ENCODE assay signal across 17 mouse cellular contexts in genomic region chr10:117556027-117556789, GRCm38 (mm10).
DNase-seq lines count a peak whose midpoint lies in the region; ATAC-seq and TF ChIP-seq lines count a peak whose summit lies in the region.
"Had no signal": no experiment of that assay in that cellular context is flagged by ENCODE, and none has a peak within 500 bp of the region (broad histone marks: within the 10 kb centered on the region; RNA-seq: fewer than 3 reads in every experiment).

No protein-coding gene starts in this region.

- no peaks in the 10 kb centered on the region for H3K4me1 ChIP-seq in kidney, adult 2 months (ENCODE audit: control insufficient read depth, insufficient read depth, low read length)
- H3K4me1 ChIP-seq in lung, embryonic 15.5 days, result 0 out of 2 replicates have a peak, but pooled peaks cover 7% of the 10 kb centered on the region
- no peaks in the 10 kb centered on the region for H3K4me1 ChIP-seq in cortical plate, adult 2 months (ENCODE audit: control insufficient read depth, insufficient read depth, low read length)
- no peaks in the 10 kb centered on the region for H3K4me1 ChIP-seq in stomach, postnatal 0 days (replicated peaks; ENCODE audit: control insufficient read depth, insufficient read depth)
- H3K4me1 ChIP-seq: liver, embryonic 15.5 days had no signal

- TF ChIP-seq CTCF in kidney, adult 2 months (conservative IDR thresholded peaks at IDR 0.05; ENCODE audit: insufficient read depth, insufficient read length, low read depth, low read length), result 0 out of 2 replicates have a peak, but pooled peaks have one; percentile 12
- TF ChIP-seq CTCF in cortical plate, adult 2 months (IDR thresholded peaks at IDR 0.05; ENCODE audit: extremely low read depth, insufficient read depth, low read length), result 0 out of 2 replicates have a peak, but pooled peaks have one; percentile 6
- TF ChIP-seq CTCF in stomach, postnatal 0 days (IDR thresholded peaks at IDR 0.05; ENCODE audit: low read depth), result peak; percentile 56

- no peak overlapping the region for H3K27ac ChIP-seq in kidney, adult 2 months (ENCODE audit: insufficient read depth, low read depth, low read length)
- no peak overlapping the region for H3K27ac ChIP-seq in lung, embryonic 15.5 days
- H3K27ac ChIP-seq in cortical plate, adult 2 months (ENCODE audit: insufficient read depth, low read length), result no peak overlapping the region
- H3K27ac ChIP-seq in stomach, postnatal 0 days (replicated peaks), result 0 out of 2 replicates have a peak overlapping the region, but pooled peaks have one; percentile 24
- H3K27ac ChIP-seq: heart, embryonic 10.5 days; hindbrain, embryonic 15.5 days; liver, embryonic 15.5 days; neural tube, embryonic 13.5 days had no signal

- H3K4me2 ChIP-seq in lung, embryonic 15.5 days, result peak overlapping the region; percentile 15; the same call in 1 of the 2 replicates
- H3K4me2 ChIP-seq in stomach, postnatal 0 days (replicated peaks; ENCODE audit: low read depth), result peak overlapping the region; percentile 20; the same call in 1 of the 2 replicates
- H3K4me2 ChIP-seq: hindbrain, embryonic 15.5 days; liver, embryonic 15.5 days; neural tube, embryonic 13.5 days had no signal

- no peak overlapping the region for H3K9ac ChIP-seq in lung, embryonic 15.5 days
- H3K9ac ChIP-seq in stomach, postnatal 0 days (ENCODE audit: low read length), result no peak overlapping the region
- H3K9ac ChIP-seq: hindbrain, embryonic 15.5 days; liver, embryonic 15.5 days; neural tube, embryonic 13.5 days had no signal

- no peak for ATAC-seq in lung, embryonic 15.5 days (ENCODE audit: borderline replicate concordance, extremely low read depth, low FRiP score, low TSS enrichment)
- no peak for ATAC-seq in stomach, postnatal 0 days (ENCODE audit: low FRiP score, low TSS enrichment)

- no peak for DNase-seq in kidney, adult 2 months
- DNase-seq in kidney, postnatal 14 days, result no peak
- no peak for DNase-seq in lung, postnatal 4 days
- no peak for DNase-seq in stomach, postnatal 0 days (ENCODE audit: low spot score)
- no peak for DNase-seq in ovary, postnatal 10 days (ENCODE audit: low spot score)
- DNase-seq: adrenal gland, postnatal 10 days; cerebellum, adult 8-10 months; gastrocnemius, postnatal 10 days; heart, postnatal 14 days; left cerebral cortex, postnatal 4 days; thymus, postnatal 36 days had no signal

- 26% methylated on average over 15 of the region's 15 CpGs for WGBS in kidney, adult 2 months
- WGBS in lung, embryonic 15.5 days, result 28% methylated on average over 15 of the region's 15 CpGs
- WGBS in stomach, postnatal 0 days, result 24% methylated on average over 15 of the region's 15 CpGs

- no peak overlapping the region for H3K4me3 ChIP-seq in kidney, adult 2 months (ENCODE audit: insufficient read depth, low read depth, low read length)
- H3K4me3 ChIP-seq in lung, embryonic 15.5 days, result no peak overlapping the region
- H3K4me3 ChIP-seq in cortical plate, adult 2 months (ENCODE audit: insufficient read depth, low read length), result no peak overlapping the region
- no peak overlapping the region for H3K4me3 ChIP-seq in stomach, postnatal 0 days (ENCODE audit: low read depth, low read length)
- H3K4me3 ChIP-seq: heart, embryonic 10.5 days; hindbrain, embryonic 15.5 days; liver, embryonic 15.5 days; neural tube, embryonic 13.5 days had no signal

- H3K27me3 ChIP-seq in kidney, adult 2 months (replicated peaks; ENCODE audit: control insufficient read depth, insufficient read depth, low read length), result no peaks in the 10 kb centered on the region; the same call in 1 of the 2 replicates
- H3K27me3 ChIP-seq in lung, embryonic 15.5 days, result no peaks in the 10 kb centered on the region
- H3K27me3 ChIP-seq in stomach, postnatal 0 days (ENCODE audit: control insufficient read depth, insufficient read depth, low read length), result no peaks in the 10 kb centered on the region
- H3K27me3 ChIP-seq: hindbrain, embryonic 15.5 days; liver, embryonic 15.5 days; neural tube, embryonic 13.5 days had no signal

- no peaks in the 10 kb centered on the region for H3K9me3 ChIP-seq in lung, embryonic 15.5 days
- H3K9me3 ChIP-seq in stomach, postnatal 0 days (ENCODE audit: control insufficient read depth, low read length), result no peaks in the 10 kb centered on the region
- H3K9me3 ChIP-seq: heart, embryonic 10.5 days; hindbrain, embryonic 15.5 days; liver, embryonic 15.5 days; neural tube, embryonic 13.5 days had no signal

- no peaks in the 10 kb centered on the region for H3K36me3 ChIP-seq in kidney, adult 2 months (ENCODE audit: control insufficient read depth, insufficient read depth, low read length)
- H3K36me3 ChIP-seq in lung, embryonic 15.5 days, result no peaks in the 10 kb centered on the region
- H3K36me3 ChIP-seq in stomach, postnatal 0 days (ENCODE audit: control insufficient read depth, insufficient read depth, low read length), result no peaks in the 10 kb centered on the region
- H3K36me3 ChIP-seq: heart, embryonic 10.5 days; hindbrain, embryonic 15.5 days; liver, embryonic 15.5 days; neural tube, embryonic 13.5 days had no signal

- TF ChIP-seq EP300 in stomach, postnatal 0 days (optimal IDR thresholded peaks at IDR 0.05), result no peak

- TF ChIP-seq POLR2A in kidney, adult 2 months (IDR thresholded peaks at IDR 0.05; ENCODE audit: low read depth, low read length), result no peak
- no peak for TF ChIP-seq POLR2A in cortical plate, adult 2 months (IDR thresholded peaks at IDR 0.05; ENCODE audit: extremely low read depth, insufficient read depth, low read length)

Comparison
In these comparisons a context has a peak if more than half of its experiments do, and no peak if none do; other contexts are left out.
1. CTCF ChIP-seq: peak in every context shown above with its lines; median percentile 56 in stomach, postnatal 0 days; 12 in kidney, adult 2 months; 6 in cortical plate, adult 2 months.